Mouse (Mus musculus) CH12.LX (cell line): Measurements from ENCODE around the gene Epb41l2. TPM values are rescaled to one million over a fixed set of nuclear protein-coding genes. Genes with fewer than 3 reads are reported as not detected.

ENCODE experiments used
- DNase-seq: peaks from one replicate; pipeline ENCODE4 v3.0.0-alpha.2; 2013; ENCODE audit errors: extremely low read depth
- H3K27ac ChIP-seq: 2 replicates; pipeline ENCODE4 v1.5.1; 2012; ENCODE audit warnings: low read depth, mild to moderate bottlenecking, control low read depth, moderate library complexity; ENCODE audit not compliant: insufficient read depth
- H3K27me3 ChIP-seq: replicated peaks from 2 replicates; pipeline ENCODE3; 2012; ENCODE audit warnings: inconsistent platforms
- H3K36me3 ChIP-seq, 2 experiments: replicated peaks in 1 of 2; 2 replicates each; pipeline versions ENCODE3 to v1.6.1; 2012; ENCODE audit warnings: inconsistent platforms in 1 of 2, low read length in 1 of 2, mild to moderate bottlenecking in 1 of 2, mixed read lengths in 1 of 2, moderate library complexity in 1 of 2; ENCODE audit not compliant: control insufficient read depth in 1 of 2, insufficient read depth in 1 of 2
- H3K4me1 ChIP-seq, 2 experiments: 2 replicates each; pipeline ENCODE4 v1.6.1; 2012; ENCODE audit warnings: inconsistent platforms in 1 of 2, moderate library complexity in 1 of 2; ENCODE audit not compliant: insufficient read depth in 2 of 2, control insufficient read depth in 1 of 2
- H3K4me2 ChIP-seq: 2 replicates; pipeline ENCODE4 v1.6.1; 2012; ENCODE audit warnings: low read depth, mild to moderate bottlenecking, control low read depth; ENCODE audit not compliant: poor library complexity, insufficient read depth, severe bottlenecking
- H3K4me3 ChIP-seq, 3 experiments: fragments of 150-350 bp in 1 of 3; sonication (generic) in 1 of 3; replicated peaks in 1 of 3; 2 replicates each; pipeline versions ENCODE3 to v1.5.1; 2011 to 2012; ENCODE audit warnings: low read depth in 2 of 3, low read length in 2 of 3, mild to moderate bottlenecking in 2 of 3, moderate library complexity in 2 of 3, control low read depth in 1 of 3, improper control_type of control experiment in 1 of 3, inconsistent platforms in 1 of 3, mixed read lengths in 1 of 3; ENCODE audit not compliant: poor library complexity in 1 of 3
- H3K79me2 ChIP-seq: replicated peaks from 2 replicates; pipeline ENCODE4 v1.6.1; 2012; ENCODE audit warnings: mild to moderate bottlenecking, moderate library complexity; ENCODE audit not compliant: control insufficient read depth, poor library complexity, insufficient read depth, severe bottlenecking; ENCODE audit errors: extremely low read depth
- H3K9ac ChIP-seq: 2 replicates; pipeline ENCODE4 v1.6.1; 2012; ENCODE audit warnings: low read depth, mild to moderate bottlenecking, control low read depth, moderate library complexity; ENCODE audit not compliant: insufficient read depth
- H3K9me3 ChIP-seq: replicated peaks from 2 replicates; pipeline ENCODE3; 2012; ENCODE audit warnings: low read length, inconsistent platforms, mixed read lengths
- CHD2 ChIP-seq: IDR thresholded peaks from 2 replicates; pipeline ENCODE4 v1.6.1; 2011; ENCODE audit warnings: low read length, improper control_type of control experiment
- ELF1 ChIP-seq: IDR thresholded peaks from 2 replicates; pipeline ENCODE4 v1.6.1; 2014; ENCODE audit warnings: low read depth, mild to moderate bottlenecking, inconsistent platforms, low read length, improper control_type of control experiment
- EP300 ChIP-seq: IDR thresholded peaks from 2 replicates; pipeline ENCODE4 v1.6.1; 2011; ENCODE audit warnings: low read length, improper control_type of control experiment
- ETS1 ChIP-seq: conservative IDR thresholded peaks from 2 replicates; pipeline ENCODE4 v1.6.1; 2012; ENCODE audit warnings: low read depth, mild to moderate bottlenecking, inconsistent platforms, low read length, improper control_type of control experiment, moderate library complexity
- GABPA ChIP-seq: IDR thresholded peaks from 2 replicates; pipeline ENCODE4 v1.6.1; 2012; ENCODE audit warnings: low read depth, low read length, improper control_type of control experiment, inconsistent platforms; ENCODE audit not compliant: insufficient replicate concordance
- HCFC1 ChIP-seq: IDR thresholded peaks from 2 replicates; pipeline ENCODE4 v1.6.1; 2012; ENCODE audit warnings: low read depth, mild to moderate bottlenecking, inconsistent platforms, low read length, improper control_type of control experiment
- IRF4 ChIP-seq: IDR thresholded peaks from 2 replicates; pipeline ENCODE4 v1.6.1; 2014; ENCODE audit warnings: low read depth, mild to moderate bottlenecking, inconsistent platforms, low read length, improper control_type of control experiment
- JUN ChIP-seq: IDR thresholded peaks from 2 replicates; pipeline ENCODE4 v1.6.1; 2011; ENCODE audit warnings: low read depth, mild to moderate bottlenecking, low read length, improper control_type of control experiment, moderate library complexity; ENCODE audit not compliant: insufficient read depth
- JUND ChIP-seq: conservative IDR thresholded peaks from 2 replicates; pipeline ENCODE4 v1.6.1; 2011; ENCODE audit warnings: low read depth, low read length, improper control_type of control experiment
- MAFK ChIP-seq: IDR thresholded peaks from 2 replicates; pipeline ENCODE4 v1.6.1; 2011; ENCODE audit warnings: low read length, improper control_type of control experiment; ENCODE audit not compliant: insufficient replicate concordance
- MAX ChIP-seq: IDR thresholded peaks from 2 replicates; pipeline ENCODE4 v1.6.1; 2011; ENCODE audit warnings: low read length, improper control_type of control experiment
- MAZ ChIP-seq: IDR thresholded peaks from 2 replicates; pipeline ENCODE4 v1.6.1; 2012; ENCODE audit warnings: low read depth, mild to moderate bottlenecking, inconsistent platforms, low read length, improper control_type of control experiment, moderate library complexity
- MEF2A ChIP-seq: IDR thresholded peaks from 2 replicates; pipeline ENCODE4 v1.6.1; 2014; ENCODE audit warnings: low read depth, mild to moderate bottlenecking, inconsistent platforms, low read length, improper control_type of control experiment, borderline replicate concordance
- MXI1 ChIP-seq: IDR thresholded peaks from 2 replicates; pipeline ENCODE4 v1.6.1; 2011; ENCODE audit warnings: mild to moderate bottlenecking, low read depth, low read length, improper control_type of control experiment
- MYC ChIP-seq: IDR thresholded peaks from 2 replicates; pipeline ENCODE4 v1.6.1; 2011; ENCODE audit warnings: low read depth, mild to moderate bottlenecking, improper control_type of control experiment, low read length
- NELFE ChIP-seq: IDR thresholded peaks from 2 replicates; pipeline ENCODE4 v1.6.1; 2011; ENCODE audit warnings: low read depth, low read length, improper control_type of control experiment
- POLR2AphosphoS2 ChIP-seq: IDR thresholded peaks from 2 replicates; pipeline ENCODE4 v1.6.1; 2011; ENCODE audit warnings: low read depth, low read length, improper control_type of control experiment
- RAD21 ChIP-seq: IDR thresholded peaks from 2 replicates; pipeline ENCODE4 v1.6.1; 2011; ENCODE audit warnings: low read depth, mild to moderate bottlenecking, low read length, improper control_type of control experiment, moderate library complexity
- RCOR1 ChIP-seq: conservative IDR thresholded peaks from 2 replicates; pipeline ENCODE4 v1.6.1; 2012; ENCODE audit warnings: low read depth, mild to moderate bottlenecking, inconsistent platforms, low read length, improper control_type of control experiment
- SIN3A ChIP-seq: IDR thresholded peaks from 2 replicates; pipeline ENCODE4 v1.6.1; 2012; ENCODE audit warnings: low read length, improper control_type of control experiment, inconsistent platforms
- SMC3 ChIP-seq: IDR thresholded peaks from 2 replicates; pipeline ENCODE4 v1.6.1; 2011; ENCODE audit warnings: low read depth, low read length, improper control_type of control experiment
- TBP ChIP-seq: conservative IDR thresholded peaks from 2 replicates; pipeline ENCODE4 v1.6.1; 2011; ENCODE audit warnings: low read depth, low read length, improper control_type of control experiment
- UBTF ChIP-seq: IDR thresholded peaks from 2 replicates; pipeline ENCODE4 v1.6.1; 2012; ENCODE audit warnings: low read depth, mild to moderate bottlenecking, inconsistent platforms, low read length, improper control_type of control experiment, moderate library complexity
- USF2 ChIP-seq: conservative IDR thresholded peaks from 2 replicates; pipeline ENCODE4 v1.6.1; 2011; ENCODE audit warnings: low read depth, low read length, improper control_type of control experiment
- ZNF384 ChIP-seq: IDR thresholded peaks from 2 replicates; pipeline ENCODE4 v1.6.1; 2012; ENCODE audit warnings: low read depth, low read length, improper control_type of control experiment, inconsistent platforms
- dilution Hi-C: fragments of 300-500 bp; cut with MboI; formaldehyde crosslinking; loops from 2 replicates; pipeline ENCODE4 v1.14.3; 2020; ENCODE audit warnings: low sequenced_read_pairs; ENCODE audit not compliant: extremely low pct_unique_long_range_greater_than_20kb, extremely low pct_ligation_motif_present
- in situ Hi-C: fragments of 300-500 bp; cut with MboI; formaldehyde crosslinking; loops from 3 replicates; pipeline ENCODE4 v1.14.3; 2019; ENCODE audit warnings: low sequenced_read_pairs, low pct_ligation_motif_present, low pct_unique_long_range_greater_than_20kb, mixed read lengths
- polyA plus RNA-seq: library from polyadenylated mRNA; unstranded; fragments of >175 nt; gene quantifications from 2 replicates; pipeline ENCODE4 v1.2.1, GENCODE M21; 2012; ENCODE audit warnings: low read depth; ENCODE audit not compliant: insufficient read length
- total RNA-seq, 2 experiments: library from RNA; depleted of rRNA; stranded (reverse); fragments of 300-350 nt in 1 of 2; fragments of >200 nt in 1 of 2; gene quantifications; 2 replicates each; pipeline ENCODE4 v1.2.3; 2012 to 2014

Gene Epb41l2
- total and polyA plus RNA-seq, 3 experiments, result 24.3 to 71.2 (median 28.4) TPM

DNA sequence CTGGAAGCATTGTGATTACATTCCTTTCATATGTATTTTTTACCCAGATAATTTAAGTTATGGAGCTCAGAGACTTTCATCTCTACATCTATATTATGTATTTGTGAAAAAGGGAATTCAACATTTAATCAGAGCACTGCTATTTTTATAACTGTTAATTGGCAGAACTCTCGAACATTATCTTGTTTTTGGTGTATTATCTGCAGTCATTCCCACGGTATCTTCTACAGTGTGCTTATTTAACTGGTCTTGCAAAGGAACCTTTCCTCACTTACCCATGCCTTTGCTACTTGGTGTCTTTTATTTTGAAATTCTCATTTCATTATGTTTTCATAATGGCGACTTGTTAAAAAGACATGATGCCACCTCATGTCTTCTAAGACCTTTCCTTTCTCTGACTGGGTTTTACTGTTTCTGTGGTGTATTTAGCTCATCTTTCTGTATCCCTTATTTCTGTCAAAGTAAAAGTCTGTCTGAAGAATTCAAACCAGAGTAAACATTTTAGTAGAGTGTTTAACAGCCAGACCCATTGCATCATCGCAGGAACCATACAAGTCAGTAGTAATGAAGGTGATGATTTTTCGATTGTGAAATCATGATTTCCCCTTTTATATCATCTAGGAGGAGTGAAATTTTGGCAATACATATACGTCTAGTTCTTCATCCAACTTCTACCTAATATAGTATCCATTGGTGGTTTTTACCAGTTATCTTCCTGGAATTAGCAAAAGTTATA, 21.3 kb downstream of the Epb41l2 start:
- H3K4me3 ChIP-seq, result no peak overlapping the region
- in situ Hi-C loops, result no loop called here

DNA sequence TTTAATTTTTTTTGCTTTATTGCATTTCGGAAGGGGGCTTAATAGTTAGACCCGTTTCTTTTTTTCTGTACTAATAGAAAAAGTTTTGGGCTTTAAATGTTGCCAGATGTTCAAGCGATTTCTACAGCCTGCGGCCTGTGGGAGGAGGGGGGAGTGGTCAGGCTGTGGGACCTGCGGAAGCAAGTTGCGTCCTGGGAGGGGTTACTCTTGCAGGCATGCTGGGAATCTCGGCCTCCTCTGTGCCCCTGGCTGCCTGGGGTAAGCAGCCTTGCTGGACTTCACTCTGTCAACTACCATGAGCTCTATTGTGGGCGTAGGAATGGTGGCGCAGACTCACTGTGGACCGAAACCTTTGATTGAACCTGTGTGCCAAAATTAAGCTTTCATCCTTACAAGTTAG, 22.4 kb downstream of the Epb41l2 start:
- H3K4me2 ChIP-seq, result no peak overlapping the region
- dilution Hi-C loops, result no loop called here
- in situ Hi-C loops, result no loop called here
- H3K36me3 ChIP-seq, result peaks cover 0 to 52% of the 10 kb centered on the region in 2 experiments
- peaks cover 0 to 19% of the 10 kb centered on the region in 2 experiments; a peak in 1 of 4 replicates for H3K4me1 ChIP-seq
- no peak for TF ChIP-seq MAZ
- no peak for TF ChIP-seq SIN3A
- no peak for TF ChIP-seq UBTF
- no peak for TF ChIP-seq GABPA
- TF ChIP-seq TBP, result no peak
- no peak for TF ChIP-seq IRF4
- no peak for TF ChIP-seq ELF1
- no peak for TF ChIP-seq JUND
- TF ChIP-seq EP300, result no peak
- no peak for TF ChIP-seq JUN
- TF ChIP-seq MYC, result no peak
- no peak for TF ChIP-seq USF2
- TF ChIP-seq MAX, result no peak
- no peak for TF ChIP-seq ETS1
- TF ChIP-seq NELFE, result no peak
- H3K27me3 ChIP-seq, result no peaks in the 10 kb centered on the region
- H3K27ac ChIP-seq, result no peak overlapping the region
- H3K4me3 ChIP-seq, result no peak overlapping the region
- no peaks in the 10 kb centered on the region for H3K79me2 ChIP-seq
- H3K9me3 ChIP-seq, result no peaks in the 10 kb centered on the region
- H3K9ac ChIP-seq, result no peak overlapping the region
- no peak for DNase-seq

More for the DNA sequence above, 21.3 kb downstream of the Epb41l2 start:
- TF ChIP-seq MAZ, result no peak
- no peak for TF ChIP-seq RAD21
- TF ChIP-seq MXI1, result no peak
- TF ChIP-seq USF2, result no peak
- no peak for TF ChIP-seq MAFK
- no peak for TF ChIP-seq RCOR1
- TF ChIP-seq CHD2, result no peak
- no peak for TF ChIP-seq GABPA
- TF ChIP-seq SMC3, result no peak
- TF ChIP-seq ZNF384, result no peak
- TF ChIP-seq MEF2A, result no peak
- TF ChIP-seq POLR2AphosphoS2, result no peak
- TF ChIP-seq SIN3A, result no peak
- no peak for TF ChIP-seq HCFC1
- no peak for TF ChIP-seq ETS1
- no peaks in the 10 kb centered on the region; the same call in 1 of the 2 replicates for H3K79me2 ChIP-seq
- no peak for DNase-seq
- no peaks in the 10 kb centered on the region for H3K27me3 ChIP-seq
- peaks cover 0 to 21% of the 10 kb centered on the region in 2 experiments; a peak in 1 of 4 replicates for H3K4me1 ChIP-seq
- dilution Hi-C loops, result no loop called here
- H3K9me3 ChIP-seq, result no peaks in the 10 kb centered on the region
- H3K9ac ChIP-seq, result no peak overlapping the region
- no peak overlapping the region for H3K27ac ChIP-seq
- no peak overlapping the region for H3K4me2 ChIP-seq
- peaks cover 0 to 55% of the 10 kb centered on the region in 2 experiments for H3K36me3 ChIP-seq
